Mouse (Mus musculus) spleen, postnatal 10 days (tissue): ENCODE results near the gene Negr1.

ENCODE experiments used
- DNase-seq, 2 experiments: peaks; one replicate each; pipeline ENCODE4 v3.0.0; 2021 to 2022; ENCODE audit warnings: low spot score in 2 of 2

Gene Negr1

GRCm38 (mm10) chr3:156561524-156562423 is at the start of gene Negr1:
Gene Negr1 (plus strand): TSS chr3:156561794.
- DNase-seq: no peak

DNA sequence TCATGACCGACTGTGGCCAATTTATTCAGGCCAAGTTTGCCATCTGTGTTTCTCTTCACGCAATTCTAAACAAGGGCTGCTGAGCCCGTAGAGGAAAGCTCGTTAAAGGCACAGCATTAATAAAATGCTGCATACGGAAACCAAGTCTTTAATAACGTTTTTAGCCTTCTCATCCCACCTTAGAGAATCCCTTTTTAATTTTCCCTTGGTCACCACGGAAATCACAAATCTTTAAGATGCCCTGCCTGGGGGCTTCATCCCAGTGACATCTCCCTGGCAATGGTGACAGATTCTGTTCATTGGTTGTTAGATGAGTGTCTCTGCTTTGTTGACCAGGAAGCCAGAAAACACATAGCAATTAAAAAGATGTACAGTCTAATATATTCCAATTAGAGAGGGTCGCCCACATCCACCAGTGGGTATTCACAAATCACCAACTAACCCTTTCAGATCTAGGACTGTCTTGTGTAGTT is 35.1 kb upstream of the Negr1 start:
- no peak for DNase-seq

DNA sequence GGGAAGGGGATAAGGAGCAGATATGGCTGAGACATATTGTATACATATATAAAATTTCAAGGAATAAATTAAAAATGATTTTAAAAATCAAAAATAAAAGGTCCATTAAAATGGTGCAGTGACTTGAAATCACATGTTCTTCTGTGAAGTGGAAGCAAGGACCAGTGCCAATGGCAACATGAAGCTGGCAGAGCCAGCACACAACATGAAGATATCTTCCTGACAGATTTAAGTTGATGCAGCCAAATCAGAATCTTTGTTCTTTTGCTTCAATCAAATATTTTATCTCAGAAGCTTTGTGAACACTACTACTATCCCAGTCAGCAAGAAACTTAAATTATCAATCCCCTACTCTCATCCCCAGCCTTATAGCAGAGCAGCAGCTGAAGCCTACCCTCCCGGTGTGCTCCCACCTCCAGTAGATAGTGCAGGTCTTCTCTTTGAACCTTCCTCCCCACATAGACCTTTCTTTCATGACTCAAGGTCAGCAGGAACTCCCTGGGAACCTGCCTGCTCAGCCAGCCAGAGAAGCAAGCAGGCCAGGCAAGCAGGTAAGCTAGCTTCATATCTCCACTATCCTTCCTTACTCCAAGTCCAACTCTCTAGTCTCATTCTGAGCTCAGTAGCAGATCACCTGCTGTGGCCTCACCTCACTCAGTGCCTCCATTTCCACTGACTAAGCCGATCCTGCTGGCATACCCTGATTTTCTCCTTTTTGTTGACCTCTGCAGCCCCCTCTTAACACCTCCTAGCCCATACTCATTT is 34.2 kb upstream of the Negr1 start:
- DNase-seq: no peak

- DNase-seq: no peak
Measured at GRCm38 (mm10) chr3:156559441-156559825, 2.2 kb upstream of the Negr1 start.

- no peak for DNase-seq
Measured at GRCm38 (mm10) chr3:156559826-156560471, 1.6 kb upstream of the Negr1 start.

GRCm38 (mm10) chr3:156560766-156561165 is 828 bp upstream of the Negr1 start:
- no peak for DNase-seq

DNA sequence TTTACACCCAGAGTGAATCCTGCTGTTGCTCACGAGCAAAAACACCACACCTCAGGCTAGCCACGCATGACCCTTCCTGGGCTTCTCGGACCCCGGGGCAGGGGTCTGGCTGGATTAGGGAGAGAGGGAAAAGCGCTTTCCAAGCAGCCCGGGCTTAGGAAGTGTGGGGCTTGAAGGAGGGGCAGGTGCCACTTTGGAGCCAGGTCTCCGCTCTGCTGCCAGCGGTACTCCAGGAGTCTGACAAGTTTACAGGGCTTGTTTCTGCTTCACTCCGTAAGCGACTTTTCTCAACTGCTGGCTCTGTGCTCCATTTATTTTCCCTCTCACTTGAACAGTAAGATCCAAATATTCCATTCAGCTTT is 811 bp downstream of the Negr1 start:
- no peak for DNase-seq

DNA sequence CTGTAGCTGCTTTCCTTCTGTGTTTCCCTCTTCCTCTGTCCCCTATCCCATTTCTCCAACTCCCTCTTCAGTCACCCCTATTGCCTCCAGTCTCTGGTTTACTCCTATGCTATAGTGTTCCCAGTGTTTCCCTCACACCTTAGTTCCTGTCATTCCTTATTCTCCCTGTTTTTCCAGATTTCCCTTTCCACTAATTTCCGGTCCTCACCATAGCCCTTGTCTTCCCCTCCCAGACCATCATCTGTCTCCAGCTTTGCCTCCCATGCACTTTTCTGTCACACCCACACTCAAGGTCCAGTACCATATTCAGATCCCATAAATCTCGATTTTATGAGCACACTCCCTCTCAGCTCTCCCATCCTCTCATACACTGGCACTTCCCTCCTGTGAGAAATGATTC is 1.2 kb downstream of the Negr1 start:
- no peak for DNase-seq

DNA sequence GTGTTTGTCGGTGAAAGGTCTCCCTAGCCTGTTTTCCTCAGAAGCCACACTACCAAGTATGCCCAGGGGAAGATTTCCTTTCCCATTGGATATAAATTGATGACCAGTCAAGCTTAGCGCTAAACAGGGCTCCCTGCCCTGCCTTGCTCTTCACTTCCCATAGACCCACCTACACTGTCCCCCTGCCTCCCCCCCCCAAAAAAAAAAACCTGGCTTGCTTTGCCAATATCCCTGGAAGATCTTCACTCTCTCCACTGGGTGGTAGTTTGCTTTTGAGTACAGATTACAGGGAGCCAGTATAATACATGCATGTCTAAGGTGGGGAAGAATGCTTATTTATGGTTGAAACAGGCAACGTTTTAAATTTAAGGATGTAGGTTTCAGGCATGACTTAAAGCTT is 1.8 kb downstream of the Negr1 start:
- DNase-seq: no peak

- no peak for DNase-seq
Measured at GRCm38 (mm10) chr3:156573465-156573864, 11.9 kb downstream of the Negr1 start.

DNA sequence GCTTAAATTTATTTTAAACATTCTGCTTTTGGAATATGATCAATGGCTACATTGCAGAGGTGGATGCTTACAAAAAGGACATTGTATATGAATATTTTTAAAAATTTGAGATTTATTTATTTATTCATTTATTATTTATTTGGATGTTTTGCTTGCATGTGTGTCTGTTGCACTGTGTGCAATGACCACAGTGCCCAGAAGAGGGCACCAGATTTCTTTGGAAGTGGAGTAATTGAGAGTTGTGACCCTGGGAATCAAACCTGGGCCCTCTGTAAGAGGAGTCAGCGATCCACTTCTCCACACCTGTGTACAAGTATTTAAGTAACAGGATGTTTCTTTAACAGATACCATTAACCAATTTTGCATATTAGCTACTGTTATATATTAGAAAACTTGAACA is 14.7 kb downstream of the Negr1 start:
- no peak for DNase-seq

DNA sequence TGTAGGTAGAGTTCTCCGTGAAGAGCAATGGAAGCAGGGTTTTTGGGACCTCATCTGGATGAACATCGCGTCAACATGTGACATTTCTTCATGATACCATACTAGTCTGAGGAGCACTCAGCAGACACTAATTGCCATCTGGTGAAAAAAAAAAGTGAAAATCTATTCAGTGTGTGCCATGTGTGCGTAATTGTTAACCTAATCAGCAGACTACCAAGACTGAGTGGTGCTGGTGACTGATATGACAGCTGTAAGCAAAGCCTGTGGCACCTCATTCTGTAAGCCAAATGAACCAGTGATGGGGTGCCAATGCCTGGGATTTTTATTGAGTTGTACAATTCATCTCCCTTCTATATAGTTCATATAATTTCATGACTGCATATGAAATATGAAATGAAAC is 29.0 kb downstream of the Negr1 start:
- DNase-seq: no peak

- DNase-seq: no peak
Measured at GRCm38 (mm10) chr3:156591125-156591524, 29.5 kb downstream of the Negr1 start.

DNA sequence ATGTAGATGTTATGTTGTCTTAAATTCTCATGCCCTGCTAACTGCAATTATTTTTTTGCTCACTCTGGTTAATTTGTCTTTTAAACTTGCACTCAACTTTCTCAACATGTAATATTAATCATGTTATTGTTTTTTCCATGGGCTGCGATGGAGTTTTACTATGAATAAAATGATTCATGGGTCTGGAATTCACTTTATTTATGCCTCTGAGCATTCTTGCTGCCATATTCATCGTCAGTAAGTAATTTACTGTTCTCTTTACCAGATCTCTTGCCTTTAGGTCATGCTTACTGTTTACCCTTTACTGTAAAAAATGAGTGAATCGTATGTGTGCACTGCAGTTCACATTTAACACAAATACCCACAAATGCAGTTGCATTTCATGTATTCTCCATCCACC is 45.3 kb downstream of the Negr1 start:
- no peak for DNase-seq

DNA sequence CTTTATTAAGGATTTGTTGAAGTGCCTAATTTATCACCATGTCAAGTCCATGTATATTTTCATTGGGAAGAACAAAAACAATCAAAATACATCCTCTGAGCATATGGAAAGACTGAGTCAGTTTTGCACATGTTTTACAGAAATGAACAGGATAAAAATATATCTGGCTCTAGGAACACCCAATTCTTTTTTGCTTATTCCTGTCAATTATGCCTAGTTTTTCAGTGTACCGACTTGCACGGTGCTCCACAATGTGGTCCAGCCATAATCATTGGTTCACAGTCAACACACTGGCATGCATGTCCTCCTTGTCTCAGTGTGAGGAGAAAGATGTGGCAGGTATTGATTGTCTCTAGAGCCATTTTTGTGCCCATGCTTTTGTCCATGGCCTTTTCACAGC is 58.3 kb downstream of the Negr1 start:
- DNase-seq: no peak

DNA sequence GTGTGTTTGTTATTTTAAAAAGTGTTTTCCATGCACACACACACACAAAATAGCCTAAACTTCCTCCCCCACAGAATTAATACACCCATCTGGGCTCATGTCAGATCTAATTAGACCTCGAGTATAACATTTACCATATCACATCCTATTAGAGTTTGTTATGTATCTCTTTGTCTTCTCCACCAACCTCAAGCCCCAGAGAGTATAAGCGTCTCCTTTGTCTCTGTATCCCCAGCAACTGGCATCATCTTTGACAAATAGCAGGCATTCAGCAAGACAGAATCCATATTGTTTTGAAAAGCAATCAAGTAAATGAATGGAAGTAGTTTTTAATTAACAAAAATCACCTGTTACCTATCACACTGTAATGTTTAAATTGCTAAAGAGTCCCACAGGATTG is 67.0 kb downstream of the Negr1 start:
- DNase-seq: no peak

DNA sequence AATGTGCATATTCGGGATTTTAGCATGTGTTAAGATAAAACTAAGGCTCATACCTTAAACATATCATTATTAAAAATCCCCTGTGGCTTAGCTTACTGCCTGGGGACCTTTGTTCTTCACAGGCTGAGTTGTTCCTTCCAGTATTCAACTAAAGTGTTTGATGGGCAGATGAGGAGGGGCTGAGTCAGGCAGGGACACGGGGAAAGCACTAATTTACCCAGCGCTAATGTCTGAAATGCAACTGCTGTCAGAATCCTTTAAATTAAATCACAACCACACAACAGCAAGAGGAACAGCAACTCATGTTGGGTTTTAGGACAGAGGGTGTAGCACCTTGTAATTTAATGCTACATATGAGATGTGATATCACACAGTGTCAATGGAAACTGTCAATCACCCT is 71.3 kb downstream of the Negr1 start:
- DNase-seq: no peak

DNA sequence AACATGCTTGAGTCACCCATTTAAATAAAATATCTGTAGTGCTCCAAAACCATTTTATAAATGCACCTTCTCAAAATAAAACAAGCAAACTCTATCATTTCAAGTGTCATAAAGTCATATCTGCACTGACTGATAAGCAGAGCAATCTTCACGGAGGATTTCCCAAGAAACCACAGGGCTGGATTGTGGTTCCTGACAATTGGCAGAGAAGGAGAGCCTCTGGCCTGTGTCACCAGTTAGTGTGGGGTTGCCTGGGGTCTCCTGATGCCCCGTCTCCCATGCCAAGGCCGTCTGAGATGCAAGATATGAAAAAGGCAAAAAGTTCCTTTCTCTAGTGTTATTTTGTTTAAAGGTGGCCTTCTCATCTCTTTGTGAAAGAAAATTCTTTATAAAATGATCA is 77.8 kb downstream of the Negr1 start:
- no peak for DNase-seq

DNA sequence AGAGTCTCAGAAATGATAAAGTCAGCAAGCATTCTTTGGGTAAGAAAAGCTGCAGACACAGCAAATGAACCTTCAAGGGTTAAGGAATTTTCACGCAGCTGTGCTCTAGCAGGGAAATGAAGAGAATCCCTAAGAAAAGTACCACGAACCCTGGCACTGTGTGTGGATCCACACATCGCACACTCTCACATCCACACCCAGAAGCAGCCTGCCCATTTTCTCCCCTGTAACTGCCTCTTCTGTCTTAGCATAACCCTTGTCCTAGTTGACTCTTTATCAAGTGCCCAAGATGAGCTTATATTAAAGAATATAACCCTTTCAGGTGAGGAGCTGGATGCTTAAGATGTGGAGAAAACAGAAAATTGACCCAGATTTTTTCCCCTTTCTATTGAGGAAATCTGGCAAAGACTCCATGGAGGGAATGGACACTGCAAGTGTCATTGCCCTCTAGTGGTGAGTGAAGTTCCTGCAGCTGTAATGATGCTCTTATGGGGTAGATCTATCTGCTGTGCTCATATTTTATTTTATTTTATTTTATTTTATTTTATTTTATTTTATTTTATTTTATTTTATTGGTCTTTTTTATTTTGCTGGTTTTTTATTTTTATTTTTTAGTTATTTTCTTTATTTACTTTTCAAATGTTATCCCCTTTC is 82.2 kb downstream of the Negr1 start:
- peak in 1 of 2 experiments; percentile 15 for DNase-seq

- no peak for DNase-seq
Measured at GRCm38 (mm10) chr3:156648378-156648777, 86.8 kb downstream of the Negr1 start.

- no peak for DNase-seq
Measured at GRCm38 (mm10) chr3:156662553-156662952, 101.0 kb downstream of the Negr1 start.

DNA sequence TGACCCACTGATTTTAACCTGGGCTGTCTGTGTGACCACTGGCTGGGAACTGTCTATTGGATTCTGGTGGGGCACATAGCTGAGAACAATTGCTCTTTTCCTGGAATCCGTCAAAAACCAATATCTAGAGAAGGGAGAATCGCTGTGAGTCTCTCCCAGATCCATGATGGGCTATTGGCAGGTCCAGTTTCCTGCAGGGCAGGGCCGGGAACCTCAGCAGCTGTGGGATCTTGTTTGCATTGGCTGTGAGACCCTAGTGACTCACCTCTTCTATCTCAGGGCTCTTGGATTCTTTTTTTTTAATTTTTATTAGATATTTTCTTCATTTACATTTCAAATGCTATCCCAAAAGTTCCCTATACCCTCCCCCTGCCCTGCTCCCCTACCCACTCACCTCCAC is 111.0 kb downstream of the Negr1 start:
- no peak for DNase-seq
